Comparison of ENCODE assay signal across 8 mouse cellular contexts in the genomic region with DNA sequence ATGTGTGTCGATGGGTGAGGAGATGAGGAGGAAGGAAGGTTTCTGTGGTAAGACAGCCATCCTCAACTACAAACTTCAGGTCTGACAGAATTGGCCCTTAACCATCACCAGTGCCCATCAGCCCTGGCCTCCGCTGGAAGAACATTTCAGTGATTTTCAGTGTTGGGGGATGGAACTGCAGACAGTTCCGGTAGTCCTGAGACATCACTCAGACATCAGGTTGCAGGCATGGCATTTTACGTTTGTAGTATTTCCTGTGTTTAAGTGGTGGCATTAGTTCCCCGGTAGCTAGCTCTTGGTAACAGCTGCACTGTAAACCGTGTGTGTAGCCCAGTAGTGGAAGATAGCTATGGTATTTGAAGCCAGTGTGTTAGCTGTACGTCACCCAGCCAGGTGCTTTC. TPM values are rescaled to one million over a fixed set of nuclear protein-coding genes. Genes with fewer than 3 reads are reported as not detected.
DNase-seq lines count a peak whose midpoint lies in the region; ATAC-seq and TF ChIP-seq lines count a peak whose summit lies in the region.

No protein-coding gene starts in this region.

- H3K36me3 ChIP-seq in liver, adult 2 months (ENCODE audit: control insufficient read depth, insufficient read depth, low read length) = no peaks in the 10 kb centered on the region
- peaks cover 46% of the 10 kb centered on the region for H3K36me3 ChIP-seq in forebrain, embryonic 10.5 days (replicated peaks)
- H3K36me3 ChIP-seq in limb, embryonic 14.5 days (ENCODE audit: control insufficient read depth, insufficient read depth, low read length) = peaks cover 35% of the 10 kb centered on the region
- peaks cover 10% of the 10 kb centered on the region; the same call in 1 of the 2 replicates for H3K36me3 ChIP-seq in stomach, embryonic 15.5 days

- H3K79me2 ChIP-seq in liver, adult 2 months (ENCODE audit: control insufficient read depth, insufficient read depth, low read length) = peaks cover 55% of the 10 kb centered on the region

- ATAC-seq in limb, embryonic 14.5 days (ENCODE audit: low FRiP score, low read depth) = no peak
- no peak for ATAC-seq in stomach, embryonic 15.5 days (ENCODE audit: insufficient read depth, low FRiP score, low read depth)

- no peaks in the 10 kb centered on the region for H3K27me3 ChIP-seq in liver, adult 2 months (ENCODE audit: control insufficient read depth, insufficient read depth, low read length)
- H3K27me3 ChIP-seq in forebrain, embryonic 10.5 days (ENCODE audit: poor library complexity, severe bottlenecking) = peaks cover 9% of the 10 kb centered on the region
- H3K27me3 ChIP-seq in limb, embryonic 14.5 days (ENCODE audit: control insufficient read depth, insufficient read depth, low read length) = no peaks in the 10 kb centered on the region
- H3K27me3 ChIP-seq in stomach, embryonic 15.5 days (replicated peaks) = no peaks in the 10 kb centered on the region

- peaks cover 43% of the 10 kb centered on the region for H3K4me1 ChIP-seq in liver, adult 2 months (ENCODE audit: control insufficient read depth, insufficient read depth, low read length)
- H3K4me1 ChIP-seq in forebrain, embryonic 10.5 days = peaks cover 56% of the 10 kb centered on the region
- peaks cover 28% of the 10 kb centered on the region for H3K4me1 ChIP-seq in limb, embryonic 14.5 days (ENCODE audit: control insufficient read depth, insufficient read depth, low read length)
- H3K4me1 ChIP-seq in stomach, embryonic 15.5 days = peaks cover 31% of the 10 kb centered on the region

- no peak overlapping the region; the same call in 1 of the 2 replicates for H3K4me3 ChIP-seq in liver, adult 2 months (ENCODE audit: insufficient read depth, low read depth, low read length)
- H3K4me3 ChIP-seq in forebrain, embryonic 10.5 days = peak overlapping the region; percentile 97
- H3K4me3 ChIP-seq in limb, embryonic 14.5 days (replicated peaks; ENCODE audit: low read length) = peak overlapping the region; percentile 92
- H3K4me3 ChIP-seq in stomach, embryonic 15.5 days (replicated peaks) = peak overlapping the region; percentile 89

- 63% methylated on average over 7 of the region's 7 CpGs for WGBS in liver, adult 2 months
- 80% methylated on average over 7 of the region's 7 CpGs for WGBS in forebrain, embryonic 10.5 days
- 21% methylated on average over 7 of the region's 7 CpGs for WGBS in limb, embryonic 14.5 days
- WGBS in stomach, embryonic 15.5 days = 21% methylated on average over 7 of the region's 7 CpGs

- no peak overlapping the region; the same call in 1 of the 2 replicates for H3K27ac ChIP-seq in liver, adult 2 months (replicated peaks; ENCODE audit: insufficient read depth, low read depth, low read length)
- 0 out of 2 replicates have a peak overlapping the region, but pooled peaks have one; percentile 100 for H3K27ac ChIP-seq in forebrain, embryonic 10.5 days
- H3K27ac ChIP-seq in limb, embryonic 14.5 days (replicated peaks; ENCODE audit: low read depth, low read length) = no peak overlapping the region
- H3K27ac ChIP-seq in stomach, embryonic 15.5 days = no peak overlapping the region

- peak overlapping the region; percentile 14 for H3K9ac ChIP-seq in liver, adult 2 months (ENCODE audit: low read depth, low read length)
- peak overlapping the region; percentile 100 for H3K9ac ChIP-seq in limb, embryonic 14.5 days (ENCODE audit: low read depth, low read length, severe bottlenecking)
- no peak overlapping the region; the same call in 1 of the 2 replicates for H3K9ac ChIP-seq in stomach, embryonic 15.5 days

- TF ChIP-seq POLR2A in liver, adult 2 months (IDR thresholded peaks at IDR 0.05; ENCODE audit: extremely low read depth, insufficient read depth, low read length) = no peak
- TF ChIP-seq POLR2A in limb, embryonic 14.5 days (IDR thresholded peaks at IDR 0.05; ENCODE audit: borderline replicate concordance, extremely low read depth, insufficient read depth, insufficient read length) = no peak

- no peaks in the 10 kb centered on the region for H3K9me3 ChIP-seq in forebrain, embryonic 10.5 days
- no peaks in the 10 kb centered on the region for H3K9me3 ChIP-seq in limb, embryonic 14.5 days (ENCODE audit: control insufficient read depth, low read length)
- H3K9me3 ChIP-seq in stomach, embryonic 15.5 days = no peaks in the 10 kb centered on the region

- H3K4me2 ChIP-seq in limb, embryonic 14.5 days (replicated peaks; ENCODE audit: low read depth, low read length, severe bottlenecking) = peak overlapping the region; percentile 66
- H3K4me2 ChIP-seq in stomach, embryonic 15.5 days = peak overlapping the region; percentile 76

- TF ChIP-seq CTCF in liver, adult 2 months (IDR thresholded peaks at IDR 0.05; ENCODE audit: low read depth, low read length) = no peak

- DNase-seq in liver, adult 2 months (ENCODE audit: extremely low read depth, low read depth, low spot score) = no peak
- DNase-seq in liver = no peak
- DNase-seq in forebrain, embryonic 10.5 days (ENCODE audit: extremely low spot score, low spot score) = no peak
- DNase-seq in limb, embryonic 14.5 days (ENCODE audit: low spot score) = no peak
- DNase-seq in layer of hippocampus, adult 9-11 months = no peak
- DNase-seq in cerebellum, postnatal 14 days = no peak
- no peak for DNase-seq in left cerebral cortex, adult 8-10 months (ENCODE audit: low spot score in 2 of 2)

RNA-seq across cellular contexts. Expression of a gene that starts 2.0 kb away (rescaled TPM):
- total RNA-seq in liver, adult 2 months (2014; rRNA removed) = 37.3 and 40.9 TPM in 2 replicates
- 24.9 and 30.0 TPM in 2 replicates for polyA plus RNA-seq in liver, adult 2 months (2012; rRNA removed)
- 59.3 and 61.7 TPM in 2 replicates for polyA plus RNA-seq in forebrain, embryonic 10.5 days (2016; fragmentation: Nextera tagmentation; extraction: Ambion mirVana)
- 131 and 150 TPM in 2 replicates for polyA plus RNA-seq in limb, embryonic 14.5 days (2012; rRNA removed)
- 56.8 and 65.4 TPM in 2 replicates for polyA plus RNA-seq in limb, embryonic 14.5 days (2014; fragmentation: Nextera tagmentation; extraction: Ambion mirVana)
- polyA plus RNA-seq in stomach, embryonic 15.5 days (2015; fragmentation: Nextera tagmentation; extraction: Ambion mirVana) = 30.3 and 37.3 TPM in 2 replicates
- total RNA-seq in left cerebral cortex, adult 8-10 months (2022) = 100 to 1,000 TPM; 103 to 121 (median 114) TPM
